Mouse (Mus musculus) heart, embryonic 14.5 days (tissue): Measurements from ENCODE around the gene Idi2. TPM values are rescaled to one million over a fixed set of nuclear protein-coding genes. Genes with fewer than 3 reads are reported as not detected.
A peak's percentile ranks its signal among the peaks of the same experiment; 100 is the strongest.
"Not testable (repeated sequence)": the region's sequence is repeated elsewhere in the genome, so short reads cannot be mapped to it uniquely, and the experiment has no call there.

ENCODE experiments used
- ATAC-seq: fragments of 200-750 bp; cut with Nextera tagmentation; 2 replicates; pipeline ENCODE4 v1.8.0; 2017; ENCODE audit warnings: low read depth, moderate TSS enrichment; ENCODE audit not compliant: insufficient number of reproducible peaks, insufficient read depth, low FRiP score
- H3K27ac ChIP-seq, 2 experiments: fragments of 200-500 bp in 1 of 2; fragments of 300-500 bp in 1 of 2; sonication (generic) in 1 of 2; replicated peaks in 1 of 2; 2 replicates each; pipeline ENCODE4 v1.5.1; 2012 to 2014; ENCODE audit warnings: low read depth in 2 of 2, low read length in 2 of 2, control low read depth in 1 of 2, mild to moderate bottlenecking in 1 of 2, mixed read lengths in 1 of 2; ENCODE audit not compliant: control insufficient read depth in 1 of 2, insufficient read depth in 1 of 2
- H3K27me3 ChIP-seq: fragments of 300-500 bp; sonication (generic); 2 replicates; pipeline ENCODE4 v1.6.1; 2014; ENCODE audit warnings: mild to moderate bottlenecking, low read length, control low read depth; ENCODE audit not compliant: control insufficient read depth, insufficient read depth
- H3K36me3 ChIP-seq: fragments of 300-500 bp; sonication (generic); 2 replicates; pipeline ENCODE4 v1.6.1; 2014; ENCODE audit warnings: mild to moderate bottlenecking, control low read depth, low read length, mixed read lengths; ENCODE audit not compliant: control insufficient read depth, insufficient read depth
- H3K4me1 ChIP-seq, 2 experiments: fragments of 200-500 bp in 1 of 2; fragments of 300-500 bp in 1 of 2; sonication (generic) in 1 of 2; 2 replicates each; pipeline ENCODE4 v1.6.1; 2012 to 2014; ENCODE audit warnings: low read length in 2 of 2, control low read depth in 1 of 2, mixed read lengths in 1 of 2; ENCODE audit not compliant: control insufficient read depth in 2 of 2, insufficient read depth in 2 of 2
- H3K4me2 ChIP-seq: fragments of 300-500 bp; sonication (generic); 2 replicates; pipeline ENCODE4 v1.6.1; 2014; ENCODE audit warnings: mild to moderate bottlenecking, low read length
- H3K4me3 ChIP-seq, 2 experiments: fragments of 200-500 bp in 1 of 2; fragments of 300-500 bp in 1 of 2; sonication (generic) in 1 of 2; 2 replicates each; pipeline ENCODE4 v1.5.1; 2012 to 2014; ENCODE audit warnings: low read length in 2 of 2, mild to moderate bottlenecking in 2 of 2, control low read depth in 1 of 2, low read depth in 1 of 2, moderate library complexity in 1 of 2; ENCODE audit not compliant: control insufficient read depth in 1 of 2, insufficient read depth in 1 of 2
- H3K9ac ChIP-seq: fragments of 300-500 bp; sonication (generic); 2 replicates; pipeline ENCODE4 v1.6.1; 2014; ENCODE audit warnings: mild to moderate bottlenecking, low read length
- H3K9me3 ChIP-seq: fragments of 300-500 bp; sonication (generic); 2 replicates; pipeline ENCODE4 v1.6.1; 2016; ENCODE audit warnings: low read length, control low read depth; ENCODE audit not compliant: control insufficient read depth
- WGBS: fragments of 180-500 bp; shearing (Covaris S2); extraction: QIAGEN DNeasy Blood & Tissue Kit; methylation state at CpG from one replicate; pipeline ENCODE4 v1.1.7; 2014; 5-methylcytosine and 5-hydroxymethylcytosine counted together
- polyA plus RNA-seq: library from polyadenylated mRNA; unstranded; fragments of >200 nt; fragmentation: Nextera tagmentation; extraction: Ambion mirVana; gene quantifications from 2 replicates; pipeline ENCODE4 v1.2.1, GENCODE M21; 2014

The Idi2 gene
- not detected in 2 replicates for polyA plus RNA-seq

DNA sequence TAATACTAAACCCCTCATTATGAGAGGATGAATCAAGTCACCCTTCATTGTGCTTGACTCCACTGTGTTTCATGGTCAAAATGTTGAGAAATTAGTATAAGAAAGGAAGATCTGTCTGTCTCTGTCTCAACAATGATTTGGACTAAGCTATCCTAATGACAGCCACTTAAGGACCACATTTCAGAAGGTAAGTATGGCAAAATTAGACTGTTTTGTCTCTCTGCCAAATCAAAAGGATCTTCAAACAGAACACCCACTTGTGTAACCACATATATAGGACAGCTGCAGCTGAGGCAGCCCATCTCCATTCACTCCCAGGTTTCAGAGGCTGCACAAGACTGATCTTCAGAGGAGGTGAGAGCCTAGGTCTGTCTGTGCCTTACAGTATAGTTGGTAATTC lies at the start of gene Idi2:
Idi2 (plus strand) TSS at position 301 of the 400 bp plus-strand sequence.
- H3K4me3 ChIP-seq, H3K36me3 ChIP-seq, H3K27ac ChIP-seq, ATAC-seq, H3K9ac ChIP-seq, H3K27me3 ChIP-seq, H3K4me1 ChIP-seq, H3K9me3 ChIP-seq, H3K4me2 ChIP-seq: not testable (repeated sequence)

DNA sequence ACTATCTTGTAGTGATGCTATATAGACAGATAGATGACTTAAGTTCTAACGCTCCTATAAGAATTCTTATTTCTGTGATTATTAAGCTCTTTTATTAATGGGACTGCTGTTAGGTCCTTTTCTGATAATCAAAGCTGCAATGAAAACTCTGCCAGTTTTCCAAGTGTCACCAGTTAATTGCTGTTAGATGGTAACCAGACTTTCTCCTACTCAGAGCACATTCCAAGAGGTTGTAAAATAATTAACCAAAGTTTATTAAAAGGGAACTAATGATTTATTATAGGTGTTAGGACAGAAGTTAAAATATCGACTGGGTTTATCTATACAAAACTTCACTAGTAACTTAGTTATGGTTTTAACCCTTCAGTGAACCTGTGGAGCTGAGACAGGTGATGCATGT lies 46.7 kb upstream of the Idi2 start:
- not testable (repeated sequence) for H3K27me3 ChIP-seq, H3K4me1 ChIP-seq, H3K4me3 ChIP-seq, H3K9ac ChIP-seq, ATAC-seq, H3K36me3 ChIP-seq, H3K27ac ChIP-seq, H3K4me2 ChIP-seq
- WGBS, result 85% methylated on average over 2 of the region's 2 CpGs
- peaks cover 18% of the 10 kb centered on the region for H3K9me3 ChIP-seq

GRCm38 (mm10) chr13:8913890-8914289 lies 38.8 kb upstream of the Idi2 start:
- H3K9ac ChIP-seq, ATAC-seq, H3K9me3 ChIP-seq, H3K4me3 ChIP-seq, H3K36me3 ChIP-seq, H3K27me3 ChIP-seq, H3K27ac ChIP-seq, H3K4me2 ChIP-seq, H3K4me1 ChIP-seq: not testable (repeated sequence)
- 84% methylated on average over 8 of the region's 8 CpGs for WGBS

- Histone ChIP-seq H3K4me3 (no peak overlapping the region), H3K9me3 (no peaks in the 10 kb centered on the region), H3K27ac (no peak overlapping the region), H3K4me2 (no peak overlapping the region), H3K36me3 (no peaks in the 10 kb centered on the region), H3K9ac (no peak overlapping the region), H3K27me3 (no peaks in the 10 kb centered on the region), H3K4me1 (no peaks in the 10 kb centered on the region)
- no peak for ATAC-seq
- 43% methylated on average over 2 of the region's 2 CpGs for WGBS
Measured at GRCm38 (mm10) chr13:8933499-8933898, 19.2 kb upstream of the Idi2 start.

DNA sequence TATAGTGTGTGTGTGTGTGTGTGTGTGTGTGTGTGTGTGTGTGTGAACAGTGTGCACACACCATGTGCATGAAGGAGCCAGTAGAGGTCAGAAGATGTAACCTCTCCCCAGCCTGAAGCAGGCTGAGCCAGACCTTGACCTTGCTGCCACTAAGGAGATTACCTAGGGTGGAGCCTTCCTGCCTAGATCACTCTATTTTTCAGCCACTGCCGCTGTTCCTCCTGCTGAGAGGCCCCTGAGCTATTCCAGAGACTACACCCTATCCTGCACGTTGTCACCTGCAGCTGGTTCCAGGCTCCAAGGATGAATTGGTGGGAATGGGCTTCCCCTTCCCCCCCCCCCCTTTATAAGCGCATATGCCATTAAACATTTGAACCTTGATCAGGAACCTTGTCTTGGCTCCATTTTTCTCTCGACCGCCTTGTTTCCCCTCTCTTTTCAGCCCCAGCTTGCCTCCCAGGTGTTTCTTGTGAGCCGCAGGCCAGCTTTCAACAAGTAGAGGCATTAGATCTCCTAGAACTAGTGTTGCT lies 15.0 kb upstream of the Idi2 start:
- not testable (repeated sequence) for H3K4me1 ChIP-seq, H3K4me3 ChIP-seq, H3K27ac ChIP-seq, H3K9me3 ChIP-seq, H3K4me2 ChIP-seq, ATAC-seq, H3K27me3 ChIP-seq, H3K9ac ChIP-seq, H3K36me3 ChIP-seq
- 72% methylated on average over 6 of the region's 6 CpGs for WGBS

DNA sequence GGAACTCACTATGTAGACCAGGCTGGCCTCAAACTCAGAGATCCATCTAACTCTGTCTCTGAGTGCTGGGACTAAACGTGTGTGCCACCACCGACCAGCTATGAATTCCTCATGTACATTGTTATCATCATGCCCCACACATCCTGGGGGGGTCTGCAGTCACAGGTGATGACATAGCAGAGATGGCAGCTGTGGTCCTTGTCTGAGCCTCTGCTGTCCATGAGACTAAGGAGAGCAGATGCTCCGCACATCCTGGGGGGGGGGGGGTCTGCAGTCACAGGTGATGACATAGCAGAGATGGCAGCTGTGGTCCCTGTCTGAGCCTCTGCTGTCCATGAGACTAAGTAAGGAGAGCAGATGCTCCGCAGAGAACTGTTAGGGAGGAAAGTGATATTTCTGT lies 11.6 kb upstream of the Idi2 start:
- not testable (repeated sequence) for H3K27me3 ChIP-seq, H3K9ac ChIP-seq, H3K9me3 ChIP-seq, H3K4me1 ChIP-seq, ATAC-seq, H3K4me2 ChIP-seq, H3K27ac ChIP-seq, H3K36me3 ChIP-seq, H3K4me3 ChIP-seq
- WGBS, result 66% methylated on average over 4 of the region's 4 CpGs

GRCm38 (mm10) chr13:8941701-8942100 lies 11.0 kb upstream of the Idi2 start:
- H3K36me3 ChIP-seq, H3K27me3 ChIP-seq, H3K4me1 ChIP-seq, ATAC-seq, H3K4me2 ChIP-seq, H3K27ac ChIP-seq, H3K9me3 ChIP-seq, H3K9ac ChIP-seq, H3K4me3 ChIP-seq: not testable (repeated sequence)
- WGBS, result 33% methylated on average over 1 of the region's 5 CpGs

- H3K9ac ChIP-seq, H3K4me1 ChIP-seq, H3K4me2 ChIP-seq, H3K9me3 ChIP-seq, H3K27me3 ChIP-seq, H3K36me3 ChIP-seq, H3K4me3 ChIP-seq, H3K27ac ChIP-seq: not testable (repeated sequence)
- WGBS, result no CpG with 5 or more reads among the region's 5 CpGs
- peak; percentile 28; the same call in 1 of the 2 replicates for ATAC-seq
Measured at GRCm38 (mm10) chr13:8943828-8944227, 8.8 kb upstream of the Idi2 start.
